Mouse (Mus musculus): ENCODE data around the gene Pnliprp2.

DNA sequence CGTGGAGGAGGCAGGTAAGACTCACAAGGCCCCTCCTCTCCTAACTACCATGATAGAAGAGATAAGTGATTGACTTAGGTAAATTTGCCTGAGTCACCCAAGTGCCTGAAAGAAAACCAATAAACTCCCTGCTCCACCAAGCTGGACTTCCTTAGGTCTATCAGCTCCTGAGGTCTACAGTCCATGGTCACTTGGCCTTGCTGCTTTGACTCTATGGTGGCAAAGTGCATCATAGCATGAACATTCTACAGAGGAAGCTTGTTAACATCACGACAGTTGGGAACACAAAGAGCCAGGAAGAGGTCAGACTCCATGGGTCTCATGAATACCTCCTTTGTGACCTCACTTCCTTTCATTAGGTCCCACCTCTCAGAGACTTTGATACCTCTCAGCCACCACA is 8.0 kb upstream of the Pnliprp2 start:
- TF ChIP-seq POLR2A (IDR thresholded peaks at IDR 0.05; ENCODE audit: borderline replicate concordance, low read depth, low read length) (no peak), CTCF (IDR thresholded peaks at IDR 0.05; ENCODE audit: low read depth, low read length) (no peak)
